Mouse (Mus musculus) brain, adult 2 months (tissue): ENCODE measurements at regions not wholly inside any gene's neighbourhood (a gene's known extent, or its start where the extent isn't known, plus 50 kb on each side); places are given as distances from the start of the nearest gene placed in this dataset.

Experiments
- DNase-seq: peaks from one replicate; pipeline ENCODE4 v3.0.0; 2011; ENCODE audit warnings: low read depth, low spot score

DNA sequence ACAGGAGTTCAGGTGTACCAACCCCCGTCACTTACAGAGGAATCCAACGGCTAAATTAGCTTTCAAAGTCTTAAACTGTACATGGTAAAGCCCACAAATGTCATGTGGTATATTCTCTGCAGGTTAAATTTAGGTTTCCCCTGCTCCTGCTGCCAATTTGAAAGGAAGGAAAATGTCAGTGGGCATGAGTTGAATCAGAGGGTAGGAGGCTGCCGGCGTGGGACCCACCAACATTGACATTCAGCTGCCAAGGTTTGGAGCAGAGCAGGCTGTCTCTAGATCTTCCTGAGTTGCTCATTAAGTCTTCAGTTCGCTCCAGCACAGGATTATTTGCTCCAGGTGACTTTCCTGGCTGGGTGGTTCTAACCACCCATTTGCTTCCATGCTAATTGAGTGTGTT, 532.1 kb downstream of the Tmem114 start:
- DNase-seq, result peak; percentile 73

DNA sequence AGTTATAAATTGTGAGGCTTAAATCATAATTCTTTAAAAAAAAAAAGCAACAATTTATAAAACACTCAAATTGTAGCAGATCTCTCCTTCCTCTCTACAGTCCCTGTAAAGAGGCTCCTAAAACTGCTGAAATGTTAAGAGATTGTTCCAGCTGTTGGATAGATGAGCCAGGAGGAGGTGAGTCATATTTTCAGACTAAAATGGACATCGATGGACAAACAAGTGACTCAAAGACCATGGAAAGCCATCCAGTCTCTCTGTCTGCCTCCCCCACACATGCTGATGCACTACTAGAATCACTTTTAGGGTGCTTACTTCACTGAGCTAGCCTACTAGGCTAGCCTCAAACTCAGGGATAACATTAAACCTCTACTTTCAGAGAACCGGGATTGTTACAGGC, 561.5 kb downstream of the Tmem114 start:
- peak; percentile 11 for DNase-seq

DNA sequence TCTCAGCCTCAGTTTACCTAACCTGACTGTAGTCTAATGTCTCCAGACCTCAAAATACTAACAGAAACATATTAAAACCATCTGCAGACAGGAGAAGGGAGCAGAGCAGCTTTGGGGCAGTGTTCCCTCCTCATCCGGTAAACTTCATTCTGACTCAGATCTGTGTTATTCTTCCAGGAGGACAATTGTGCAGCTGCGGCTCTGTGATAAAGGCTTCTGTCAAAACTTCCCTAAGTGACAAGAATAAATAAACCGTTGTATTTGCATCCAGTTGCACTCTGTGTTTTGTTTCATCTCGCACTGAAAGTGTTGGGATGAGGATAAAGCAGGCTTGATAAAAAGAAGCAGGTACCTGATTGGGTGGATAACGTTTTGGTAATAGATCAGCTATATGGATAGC, 585.8 kb downstream of the Tmem114 start:
- peak; percentile 80 for DNase-seq

DNA sequence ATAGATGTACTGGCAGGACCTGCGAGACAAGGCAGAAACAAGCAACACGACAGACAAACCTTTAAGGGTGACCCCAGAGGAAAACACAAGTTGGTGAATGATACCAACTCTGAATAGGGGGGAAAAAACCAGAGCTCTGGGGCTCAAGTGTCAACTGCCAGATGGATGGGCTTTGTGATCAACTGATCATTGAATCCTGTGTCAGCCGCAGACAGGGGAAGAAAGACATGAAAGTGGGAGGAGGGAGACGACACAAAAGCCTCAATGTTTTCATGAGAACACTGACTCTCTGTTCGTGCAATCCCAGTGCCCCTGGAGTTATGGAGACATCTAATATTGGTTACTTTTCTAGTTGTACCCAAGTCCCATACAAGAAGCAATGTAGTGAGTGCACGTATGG, 593.8 kb downstream of the Tmem114 start:
- DNase-seq, result peak; percentile 88

DNA sequence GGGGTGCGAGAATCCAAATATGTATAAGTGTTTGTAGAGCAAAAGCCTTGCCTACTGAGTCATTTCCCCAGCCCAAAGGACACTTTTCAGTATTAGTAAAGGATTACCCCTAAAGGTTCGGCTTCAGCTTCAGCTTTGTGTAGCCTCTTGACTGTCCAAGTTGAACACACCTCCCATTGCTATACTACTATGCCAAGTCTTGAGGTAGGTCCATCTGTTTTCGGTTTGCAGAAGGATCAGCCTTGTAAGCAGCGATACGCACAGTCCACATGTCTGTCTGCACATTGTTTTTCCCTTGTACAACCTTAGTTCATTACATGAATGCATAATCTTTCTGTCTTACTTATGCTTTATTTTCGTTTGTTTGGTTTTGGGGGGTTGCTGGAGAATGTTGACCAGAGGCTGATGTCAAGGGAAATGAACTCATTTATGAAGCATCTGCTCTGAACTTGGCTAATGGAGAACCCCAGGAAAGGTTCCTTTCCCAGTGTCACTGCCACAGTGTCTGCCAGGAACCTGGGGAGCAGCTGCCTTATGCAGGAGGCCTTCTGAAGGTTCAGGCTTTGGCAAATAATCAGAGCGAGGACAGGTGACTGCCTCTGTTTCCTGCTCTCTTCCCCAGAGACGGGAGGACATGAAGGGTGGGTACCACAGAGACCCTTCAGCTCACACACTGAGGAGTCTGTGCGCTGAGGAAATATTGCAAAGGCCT, 594.8 kb downstream of the Tmem114 start:
- DNase-seq, result peak; percentile 93

DNA sequence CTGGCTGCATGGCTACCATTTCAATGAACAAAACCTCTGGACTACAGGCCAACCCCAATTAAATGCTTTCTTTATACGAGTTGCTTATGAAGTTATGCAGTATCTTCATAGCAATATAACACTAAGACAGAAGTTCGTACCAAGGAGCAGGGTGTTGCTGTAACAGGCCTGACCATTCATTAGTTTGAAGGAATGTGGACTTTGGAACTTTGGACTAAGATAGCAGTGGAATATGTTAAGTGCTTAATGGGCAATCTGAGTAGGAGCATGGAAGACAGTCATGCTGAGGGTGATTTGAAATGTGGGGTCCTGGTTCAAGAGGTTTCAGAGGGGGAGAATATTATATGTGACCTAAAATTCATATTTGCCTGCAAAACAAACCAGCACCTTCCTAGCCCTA, 623.8 kb downstream of the Tmem114 start:
- DNase-seq, result no peak

DNA sequence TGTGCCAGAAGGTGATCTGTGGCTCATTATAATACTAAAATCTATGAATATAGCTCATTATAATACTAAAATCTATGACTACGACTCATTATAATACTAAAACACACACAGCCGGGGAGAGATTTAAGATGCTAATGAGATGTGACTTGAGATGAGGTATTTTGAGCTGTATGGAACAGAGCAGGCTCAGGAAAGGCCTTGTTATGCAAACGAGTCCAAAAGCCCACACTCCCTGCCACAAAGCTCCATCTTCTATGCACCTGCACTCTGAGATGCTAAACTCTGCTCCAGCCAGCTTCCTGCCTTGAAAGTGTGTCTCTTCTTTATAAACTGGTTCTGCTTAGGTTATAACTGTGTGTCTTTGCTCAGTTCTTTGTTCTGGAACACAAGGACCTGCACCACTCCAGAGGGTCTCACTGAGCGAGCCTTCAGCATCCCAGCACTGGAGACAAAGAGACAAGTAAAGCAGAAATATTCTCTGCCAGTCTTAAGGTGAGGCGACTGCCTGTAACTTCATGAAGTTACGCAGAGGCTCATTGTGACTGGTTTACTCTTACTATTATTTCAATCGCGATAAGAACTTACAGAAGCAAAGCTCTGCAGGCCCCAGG, 627.7 kb downstream of the Tmem114 start:
- peak; percentile 39 for DNase-seq

DNA sequence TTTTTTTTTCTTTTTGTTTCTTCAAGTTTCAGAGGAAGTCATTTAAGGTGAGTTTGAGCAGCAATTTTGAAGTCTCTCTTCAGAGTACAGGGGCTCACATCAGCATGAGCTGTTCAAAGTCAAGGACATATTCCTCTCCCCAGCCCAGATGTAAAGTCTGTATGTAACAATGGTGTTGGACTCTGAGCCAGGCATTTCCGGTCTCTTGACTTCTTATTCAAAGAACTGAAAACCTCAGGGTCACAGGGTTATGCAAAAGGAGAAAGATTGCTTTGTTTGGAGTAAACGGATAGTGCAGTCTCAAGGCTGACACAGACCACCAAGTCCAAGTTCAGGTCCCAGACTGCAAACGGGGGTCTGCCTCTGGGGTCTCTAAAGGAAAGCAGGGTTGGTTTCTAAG, 629.4 kb downstream of the Tmem114 start:
- DNase-seq, result no peak

DNA sequence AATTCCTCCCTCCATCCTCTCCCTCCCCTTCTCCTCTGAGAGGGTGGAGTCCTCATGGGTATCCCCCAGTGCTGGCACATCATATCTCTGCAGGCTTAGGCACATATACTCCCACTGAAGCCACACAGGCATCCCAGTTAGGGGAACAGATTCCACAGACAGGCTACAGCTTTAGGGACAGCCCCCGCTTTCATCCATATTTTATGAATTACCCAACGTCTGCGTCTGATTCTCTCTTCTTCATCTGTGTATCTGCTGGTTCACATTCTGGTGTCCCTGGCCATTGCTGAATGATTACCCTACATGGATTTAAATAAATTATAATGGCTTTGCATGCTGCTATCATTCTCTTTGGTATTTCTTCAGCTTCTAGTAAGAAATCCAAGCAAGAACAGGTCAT, 632.4 kb downstream of the Tmem114 start:
- DNase-seq, result no peak

DNA sequence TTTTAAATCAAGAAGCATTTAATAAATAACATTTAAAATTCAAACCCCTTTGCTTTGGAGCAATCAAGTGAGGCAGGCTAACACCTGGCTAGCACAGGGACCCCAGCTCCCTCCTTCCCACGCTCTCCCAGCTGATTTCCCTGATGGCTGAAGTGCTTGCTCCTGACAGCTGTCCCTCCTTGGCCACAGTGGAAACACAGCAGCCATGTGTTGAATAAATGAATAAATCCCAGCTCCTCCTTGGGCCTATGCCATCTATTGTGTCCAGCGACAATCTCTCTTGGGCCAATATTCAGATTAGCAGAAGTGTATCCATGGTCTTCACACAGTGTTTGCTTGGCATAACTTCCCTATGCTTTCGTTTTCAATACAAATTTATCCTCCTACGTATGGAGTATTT, 634.7 kb downstream of the Tmem114 start:
- peak; percentile 84 for DNase-seq

DNA sequence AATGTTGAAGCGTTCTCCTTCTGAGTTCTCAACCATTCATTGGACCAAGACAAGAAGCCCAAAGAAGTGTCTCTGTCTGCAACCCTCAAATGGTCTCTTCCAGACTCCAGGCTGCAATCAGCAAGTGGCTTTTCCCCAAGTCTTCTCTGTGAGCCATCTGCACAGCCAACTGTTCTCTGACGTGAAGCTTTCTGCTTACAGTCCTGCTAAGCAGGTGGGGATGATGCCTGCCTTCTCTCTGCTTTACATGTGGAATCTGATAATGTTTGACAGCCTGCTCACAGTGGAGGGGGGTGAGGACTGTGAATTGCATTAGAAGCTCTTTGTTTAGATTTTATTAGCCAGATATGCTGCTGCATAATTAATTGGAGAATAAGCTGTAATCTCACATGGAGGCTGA, 636.7 kb downstream of the Tmem114 start:
- DNase-seq, result peak; percentile 96

DNA sequence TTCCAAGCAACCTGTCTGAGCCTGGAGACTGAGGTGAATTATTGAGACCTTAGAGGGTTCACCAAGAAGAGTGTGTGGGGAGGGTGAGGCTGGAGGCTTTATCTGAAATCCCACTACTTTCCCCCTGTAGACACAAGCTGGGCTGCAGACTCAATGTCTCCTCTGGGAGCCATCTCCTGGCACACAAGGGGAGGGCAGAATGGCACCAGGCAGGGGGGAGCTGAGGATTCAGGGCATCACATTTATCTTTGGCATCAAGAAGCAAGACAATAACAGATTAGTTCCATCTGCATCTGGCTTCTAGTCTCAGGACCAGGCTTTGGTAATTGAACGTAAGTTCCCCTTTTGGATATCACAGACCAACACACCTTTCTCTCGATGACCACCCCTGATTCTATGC, 643.4 kb downstream of the Tmem114 start:
- no peak for DNase-seq

DNA sequence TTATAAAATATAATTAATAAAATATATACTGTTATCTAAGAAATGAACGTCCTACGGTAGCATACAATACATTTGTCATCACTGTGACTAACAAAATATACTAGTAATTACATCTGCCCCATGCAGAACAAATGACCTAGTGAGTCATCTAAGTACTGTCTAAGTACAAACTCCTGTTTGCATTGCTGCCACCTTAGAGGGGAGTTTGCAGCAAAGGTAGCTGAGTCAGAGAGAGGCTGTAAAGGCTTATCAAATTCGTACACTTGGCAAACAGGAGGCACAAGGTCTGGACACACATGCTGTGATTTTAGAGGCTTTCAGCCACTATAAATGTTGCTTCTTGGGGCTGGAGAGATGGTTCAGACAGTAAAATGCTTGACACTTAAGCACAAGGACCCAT, 649.3 kb downstream of the Tmem114 start:
- no peak for DNase-seq

DNA sequence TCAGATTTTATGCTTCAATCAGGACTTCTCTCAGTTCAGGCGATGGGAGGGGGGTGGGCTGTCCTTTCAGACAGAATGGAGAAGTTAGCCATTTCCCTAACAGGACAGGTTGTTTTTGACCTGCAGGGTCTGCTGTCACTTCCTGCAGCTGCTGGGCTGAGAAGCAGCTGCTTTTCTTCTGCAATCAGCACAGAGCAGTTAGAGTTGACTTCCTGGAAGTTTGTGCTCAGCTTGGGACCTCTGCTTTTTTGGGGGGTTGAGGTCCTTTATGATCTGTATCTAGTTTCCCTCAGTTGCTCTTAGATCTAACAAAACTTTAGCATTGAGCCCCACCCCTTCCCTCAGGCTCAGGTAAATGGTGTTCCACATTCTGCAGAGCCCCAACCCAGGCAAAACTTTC, 656.5 kb downstream of the Tmem114 start:
- no peak for DNase-seq

DNA sequence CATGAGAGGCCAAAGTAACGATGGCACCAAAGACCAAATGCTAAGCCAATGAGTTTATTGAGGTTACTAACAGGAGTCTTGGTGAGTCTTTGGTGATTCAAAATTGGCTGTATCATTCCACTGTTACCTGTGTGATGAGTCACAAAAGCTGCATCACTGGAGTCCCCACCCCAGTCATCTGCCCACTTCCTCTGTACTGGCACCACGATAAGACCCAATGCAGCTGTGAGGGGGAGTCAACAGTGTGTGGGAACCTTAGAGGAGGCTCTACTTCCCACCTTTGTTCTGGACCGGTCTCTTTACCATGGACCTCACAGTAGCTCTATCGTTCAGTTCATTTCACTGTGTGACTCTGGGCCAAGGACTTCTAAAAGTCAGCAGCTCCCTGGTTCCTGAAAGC, 657.2 kb downstream of the Tmem114 start:
- DNase-seq, result no peak

DNA sequence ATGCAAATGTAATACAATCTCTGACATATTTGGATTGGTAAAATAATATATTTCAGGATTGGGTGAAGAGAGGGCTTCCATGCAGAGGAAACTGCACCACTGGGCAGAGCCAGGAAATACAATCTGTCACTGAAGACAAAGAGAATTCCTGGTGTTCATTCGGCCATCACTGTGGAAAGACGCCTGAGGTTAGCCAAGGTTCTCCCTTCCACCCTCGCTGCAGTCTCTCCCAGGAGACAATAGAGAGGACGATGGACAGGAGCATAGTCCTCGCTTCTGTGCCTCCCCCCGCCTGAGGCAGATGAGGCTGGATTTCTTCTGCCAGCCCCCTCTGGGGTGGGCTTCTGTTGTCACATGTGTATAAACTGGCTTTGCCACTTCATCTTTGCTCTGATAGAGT, 660.6 kb downstream of the Tmem114 start:
- DNase-seq, result no peak

DNA sequence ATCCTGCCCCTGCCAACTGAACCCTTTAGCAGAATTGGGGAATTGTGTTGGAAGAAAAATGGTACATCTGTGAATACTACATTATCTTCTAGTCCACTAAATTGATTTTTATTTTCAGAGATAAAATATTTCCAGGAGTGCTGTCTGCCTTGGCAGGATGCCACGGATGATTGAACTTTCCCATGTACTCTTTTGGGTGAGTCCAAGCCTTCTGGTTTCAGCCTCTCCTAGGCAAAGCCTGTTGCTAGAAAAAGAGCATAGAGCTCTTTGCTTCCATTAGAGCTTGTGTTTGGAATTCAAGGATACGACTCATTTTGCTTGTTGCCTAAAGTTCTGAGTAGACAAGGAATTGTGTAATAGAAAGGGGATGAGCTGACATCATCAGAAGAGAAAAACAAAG, 696.8 kb downstream of the Tmem114 start:
- DNase-seq, result peak; percentile 9

DNA sequence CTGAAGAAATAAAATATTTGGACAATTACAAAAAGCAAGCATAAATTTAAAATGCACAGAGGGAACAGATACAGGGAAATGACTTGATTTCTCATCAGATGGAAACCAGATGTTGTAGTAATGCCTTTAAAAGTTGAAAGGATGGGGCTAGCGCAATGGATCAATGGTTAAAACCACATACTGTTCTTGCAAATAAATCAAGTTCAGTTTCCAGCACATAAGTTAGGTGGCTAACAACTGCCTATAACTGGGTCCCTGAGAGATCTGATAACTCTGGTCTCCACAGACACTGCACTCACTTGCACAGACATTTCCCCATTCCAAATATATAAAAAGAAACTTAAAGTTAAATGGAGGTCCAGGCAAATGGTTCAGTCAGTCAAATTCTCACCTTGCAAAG, 699.7 kb downstream of the Tmem114 start:
- DNase-seq, result no peak

DNA sequence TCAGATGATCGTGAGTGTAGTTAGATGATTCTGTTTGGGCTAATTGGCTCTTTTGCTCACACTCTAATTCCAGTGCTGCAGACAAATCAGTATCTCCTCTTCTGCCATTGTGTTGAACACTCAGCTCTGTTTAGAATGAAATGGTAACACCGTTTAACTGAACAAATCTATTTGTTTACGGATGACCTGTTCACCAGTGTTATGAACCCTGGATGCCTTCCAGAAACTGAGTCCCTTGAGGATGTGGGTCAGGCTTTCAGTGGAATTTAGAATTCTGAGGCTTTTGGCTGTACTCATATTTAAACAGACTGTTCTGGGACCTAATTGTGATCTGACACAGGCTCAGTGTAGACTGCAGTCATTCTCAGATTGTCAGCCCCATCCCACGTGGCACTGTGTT, 723.5 kb downstream of the Tmem114 start:
- no peak for DNase-seq

DNA sequence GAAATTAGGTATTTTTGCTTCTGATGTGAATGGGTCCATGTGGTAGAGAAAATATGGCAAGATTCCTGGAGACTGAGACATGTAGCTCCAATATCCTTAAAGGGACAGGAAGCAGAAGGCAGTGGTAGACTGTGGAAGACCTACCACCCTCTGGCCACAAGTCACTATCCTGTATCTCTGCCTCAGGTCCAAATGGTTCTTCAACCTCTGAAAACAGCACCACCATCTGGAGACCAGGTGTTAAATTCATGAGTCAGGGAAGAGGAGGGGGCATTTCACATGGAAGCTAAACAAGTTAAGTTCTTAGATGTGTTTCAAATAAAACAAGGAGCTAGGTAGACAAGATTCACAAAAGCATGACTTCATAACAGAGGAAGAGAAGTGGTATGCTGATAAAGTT, 739.5 kb downstream of the Tmem114 start:
- peak; percentile 25 for DNase-seq

DNA sequence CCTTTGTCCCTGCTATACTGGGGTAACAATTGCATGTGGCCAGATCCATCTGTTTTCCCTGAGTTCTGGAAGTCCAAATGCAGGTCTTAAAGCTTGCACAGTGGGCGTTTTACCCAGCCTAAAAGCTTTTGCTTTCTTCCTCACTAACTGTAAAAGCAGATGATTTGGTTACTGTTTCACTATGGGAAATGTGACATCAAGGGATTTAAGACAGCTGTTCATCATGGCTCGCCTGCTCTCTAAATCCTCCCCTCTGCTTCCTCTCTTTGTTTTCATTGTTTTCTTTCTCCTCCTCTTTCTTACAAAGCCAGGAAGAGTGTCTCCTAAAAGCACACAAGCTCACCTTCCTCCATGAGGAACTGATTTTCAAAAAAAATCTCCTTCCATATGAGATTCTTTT, 758.8 kb downstream of the Tmem114 start:
- no peak for DNase-seq

DNA sequence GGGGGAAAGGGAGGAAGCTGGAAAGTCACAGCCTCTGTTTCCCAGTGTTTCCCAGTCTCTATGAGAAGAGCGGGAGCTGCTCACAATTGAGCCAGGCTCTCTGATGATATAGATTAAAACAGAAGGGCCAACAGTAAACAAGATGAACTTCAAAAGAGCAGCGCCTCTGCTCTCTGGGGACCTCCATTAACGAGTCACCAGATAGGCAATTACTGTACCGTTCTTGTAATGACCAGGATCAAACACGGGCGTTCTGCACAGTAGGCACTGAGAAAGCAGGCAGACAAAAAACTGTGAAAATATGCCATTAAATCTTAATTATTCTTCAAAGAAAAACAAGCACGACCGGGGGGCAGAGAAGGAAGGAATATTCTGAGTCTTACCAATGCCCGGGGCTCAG, 766.8 kb downstream of the Tmem114 start:
- no peak for DNase-seq

DNA sequence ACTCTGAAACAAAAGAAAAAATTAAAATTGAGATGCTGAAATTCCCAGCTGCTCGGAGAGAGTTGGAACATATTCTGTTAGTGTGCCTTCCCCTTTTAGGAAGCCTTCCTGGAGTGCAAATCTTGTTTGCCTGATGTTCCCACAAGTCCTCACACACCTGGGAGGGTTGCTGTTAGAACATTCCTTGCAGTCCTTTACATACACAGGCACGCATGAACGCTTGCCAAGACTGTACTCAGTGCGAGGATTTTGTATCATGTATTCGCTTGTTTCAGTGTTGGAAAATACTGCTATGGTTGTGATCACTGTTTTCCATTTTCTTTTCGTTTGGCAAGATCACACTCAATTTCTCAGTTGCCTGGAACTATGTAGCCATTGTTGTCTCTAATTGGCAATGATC, 770.5 kb downstream of the Tmem114 start:
- no peak for DNase-seq

DNA sequence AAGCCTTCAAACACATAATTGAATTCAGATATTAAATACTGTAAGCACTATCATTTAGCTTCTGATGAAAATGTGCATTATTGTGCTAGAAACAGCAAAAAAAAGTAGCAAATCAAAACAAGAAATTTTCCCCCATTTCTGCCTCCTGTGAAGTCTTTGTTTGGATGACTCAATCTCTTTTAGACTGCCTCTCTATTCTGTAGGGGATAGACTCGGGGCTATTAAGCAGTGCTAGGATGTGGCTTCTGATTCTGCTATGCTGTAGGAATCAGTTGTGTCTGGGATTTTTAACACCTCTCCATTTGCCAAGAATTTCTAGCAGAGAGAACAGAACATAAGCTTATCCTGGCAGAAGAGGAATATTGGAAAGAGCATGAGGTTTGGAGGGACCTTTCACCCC, 775.2 kb downstream of the Tmem114 start:
- DNase-seq, result peak; percentile 36
